Mouse (Mus musculus): ENCODE results near the gene Tectb.

DNA sequence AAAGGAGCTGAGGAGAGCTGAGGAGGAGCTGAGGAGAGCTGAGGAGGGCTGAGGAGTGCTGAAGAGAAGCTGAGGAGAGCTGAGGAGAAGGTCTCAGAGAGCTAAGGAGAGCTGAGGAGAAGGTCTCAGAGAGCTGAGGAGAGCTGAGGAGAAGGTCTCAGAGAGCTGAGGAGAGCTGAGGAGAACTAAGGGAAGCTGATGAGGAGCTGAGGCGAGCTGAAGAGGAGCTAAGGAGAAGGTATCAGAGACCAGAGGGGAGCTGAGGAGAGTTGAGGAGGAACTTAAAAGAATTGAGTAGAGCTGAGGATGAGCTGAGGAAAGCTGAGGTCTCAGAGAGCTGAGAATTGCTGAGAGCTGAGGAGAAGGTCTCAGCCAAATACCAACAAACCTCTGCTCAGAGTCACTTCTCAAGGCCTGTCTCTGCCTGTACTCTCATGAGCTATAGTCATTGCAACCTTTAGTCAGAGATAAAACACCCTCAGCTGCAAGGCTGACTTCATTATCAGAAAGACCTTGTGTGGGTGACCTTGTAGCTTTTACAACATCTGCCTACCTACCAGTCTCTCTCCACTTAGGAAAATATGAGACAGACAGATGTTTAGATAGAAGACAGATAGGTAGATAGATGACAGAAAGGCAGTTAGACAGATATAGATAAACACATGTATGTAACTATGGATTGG, 15.2 kb upstream of the Tectb start:
- TF ChIP-seq CTCF (IDR thresholded peaks at IDR 0.05; ENCODE audit: low read depth, low read length) (no peak), POLR2A (IDR thresholded peaks at IDR 0.05; ENCODE audit: extremely low read depth, insufficient read depth, low read length) (no peak)

Measured in liver, adult 2 months (tissue).